Mouse (Mus musculus) heart, embryonic 10.5 days (tissue): ENCODE results near the gene Dock4. TPM values are rescaled to one million over a fixed set of nuclear protein-coding genes. Genes with fewer than 3 reads are reported as not detected.
A peak's percentile ranks its signal among the peaks of the same experiment; 100 is the strongest.

ENCODE experiments used
- DNase-seq: peaks from one replicate; pipeline ENCODE4 v3.0.0-alpha.2; 2017; ENCODE audit warnings: low spot score
- H3K27ac ChIP-seq: fragments of 300-500 bp; sonication (generic); 2 replicates; pipeline ENCODE4 v1.5.1; 2016; ENCODE audit warnings: mild to moderate bottlenecking
- H3K27me3 ChIP-seq: fragments of 300-500 bp; sonication (generic); 2 replicates; pipeline ENCODE4 v1.6.1; 2016; ENCODE audit warnings: mild to moderate bottlenecking; ENCODE audit not compliant: poor library complexity, insufficient read depth, severe bottlenecking
- H3K36me3 ChIP-seq: fragments of 300-500 bp; sonication (generic); 2 replicates; pipeline ENCODE4 v1.6.1; 2016; ENCODE audit warnings: mild to moderate bottlenecking, moderate library complexity
- H3K4me1 ChIP-seq: fragments of 300-500 bp; sonication (generic); 2 replicates; pipeline ENCODE4 v1.6.1; 2016; ENCODE audit warnings: mild to moderate bottlenecking
- H3K4me3 ChIP-seq: fragments of 300-500 bp; sonication (generic); 2 replicates; pipeline ENCODE4 v1.5.1; 2016; ENCODE audit warnings: mild to moderate bottlenecking, moderate library complexity
- H3K9me3 ChIP-seq: fragments of 300-500 bp; sonication (generic); 2 replicates; pipeline ENCODE4 v1.6.1; 2016; ENCODE audit warnings: mild to moderate bottlenecking, moderate library complexity
- WGBS: fragments of 180-500 bp; shearing (Covaris S2); methylation state at CpG from one replicate; pipeline ENCODE4 v1.1.7; 2016; 5-methylcytosine and 5-hydroxymethylcytosine counted together
- polyA plus RNA-seq: library from polyadenylated mRNA; unstranded; fragments of >200 nt; fragmentation: Nextera tagmentation; extraction: Ambion mirVana; gene quantifications from 2 replicates; pipeline ENCODE4 v1.2.1, GENCODE M21; 2016

The Dock4 gene
- polyA plus RNA-seq: 7.4 and 10.5 TPM in 2 replicates

GRCm38 (mm10) chr12:40445648-40446449, at the start of gene Dock4, which contains the start of gene Zfp277:
TSS of gene Dock4 (plus strand) at chr12:40445952.
TSS of gene Zfp277 (minus strand) at chr12:40445902.
- Histone ChIP-seq H3K9me3 (no peaks in the 10 kb centered on the region), H3K4me1 (peaks cover 33% of the 10 kb centered on the region), H3K36me3 (no peaks in the 10 kb centered on the region), H3K4me3 (peak within 1 kb of the TSS; percentile 87), H3K27me3 (no peaks in the 10 kb centered on the region), H3K27ac (peak within 1 kb of the TSS; percentile 88)
- peak; percentile 100 for DNase-seq
- WGBS: under 1% methylated on average over 78 of the region's 80 CpGs

DNA sequence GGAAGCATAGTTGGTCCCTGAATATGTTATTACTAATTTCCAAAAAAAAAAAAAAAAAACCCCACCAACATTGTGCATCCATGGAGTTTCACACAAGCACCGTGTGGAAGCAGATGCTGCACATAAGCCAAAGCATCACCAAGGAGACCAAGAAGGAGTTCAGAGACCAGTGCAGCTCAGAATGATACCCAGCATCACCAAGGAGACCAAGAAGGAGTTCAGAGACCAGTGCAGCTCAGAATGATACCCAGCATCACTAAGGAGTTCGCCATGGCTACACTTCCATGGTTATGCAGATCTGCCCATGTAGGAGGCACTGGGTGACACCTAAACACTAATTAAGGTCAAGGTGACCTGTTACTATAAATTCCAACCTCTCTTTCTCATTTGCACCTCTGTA, 46.8 kb upstream of the Dock4 start:
- Histone ChIP-seq H3K9me3 (no peaks in the 10 kb centered on the region), H3K4me1 (no peaks in the 10 kb centered on the region), H3K27me3 (no peaks in the 10 kb centered on the region), H3K4me3 (no peak overlapping the region), H3K27ac (no peak overlapping the region), H3K36me3 (peaks cover 10% of the 10 kb centered on the region; the same call in 1 of the 2 replicates)
- no peak for DNase-seq
- WGBS: 90% methylated on average over 2 of the region's 2 CpGs

DNA sequence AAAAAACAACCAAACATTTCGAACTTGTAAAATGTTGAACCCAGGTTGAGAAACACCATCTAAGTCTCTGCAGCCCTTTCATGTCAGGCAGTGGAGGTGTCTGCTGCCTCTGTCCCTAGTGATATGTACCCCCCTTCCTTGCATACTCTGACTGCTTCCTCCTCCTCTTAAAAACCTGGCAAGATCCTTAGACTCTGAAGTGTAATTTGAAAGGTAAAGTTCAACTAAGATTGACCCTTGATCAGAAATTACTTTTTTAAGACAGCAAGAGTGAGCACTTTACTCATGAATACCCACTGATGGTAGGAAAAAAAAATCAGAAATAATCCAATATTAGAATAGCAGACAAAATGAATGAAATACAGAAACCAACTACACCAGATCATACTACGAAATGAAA, 46.4 kb upstream of the Dock4 start:
- no peaks in the 10 kb centered on the region for H3K9me3 ChIP-seq
- 88% methylated on average over 2 of the region's 2 CpGs for WGBS
- no peak overlapping the region for H3K4me3 ChIP-seq

GRCm38 (mm10) chr12:40399812-40400211, 45.9 kb upstream of the Dock4 start:
- WGBS: 89% methylated on average over 10 of the region's 10 CpGs
- H3K4me3 ChIP-seq: no peak overlapping the region
- H3K36me3 ChIP-seq: peaks cover 10% of the 10 kb centered on the region; the same call in 1 of the 2 replicates

More for the DNA sequence above, 46.4 kb upstream of the Dock4 start:
- no peaks in the 10 kb centered on the region for H3K4me1 ChIP-seq
- no peak for DNase-seq
- no peaks in the 10 kb centered on the region for H3K27me3 ChIP-seq
- peaks cover 10% of the 10 kb centered on the region; the same call in 1 of the 2 replicates for H3K36me3 ChIP-seq
- H3K27ac ChIP-seq: no peak overlapping the region

GRCm38 (mm10) chr12:40414682-40415311, 31.0 kb upstream of the Dock4 start:
- Histone ChIP-seq H3K36me3 (peaks cover 6% of the 10 kb centered on the region), H3K27me3 (no peaks in the 10 kb centered on the region), H3K4me3 (no peak overlapping the region), H3K9me3 (no peaks in the 10 kb centered on the region), H3K27ac (no peak overlapping the region), H3K4me1 (peaks cover 8% of the 10 kb centered on the region; the same call in 1 of the 2 replicates)
- 74% methylated on average over 5 of the region's 5 CpGs for WGBS
- DNase-seq: no peak

More at GRCm38 (mm10) chr12:40399812-40400211, 45.9 kb upstream of the Dock4 start:
- Histone ChIP-seq H3K9me3 (no peaks in the 10 kb centered on the region), H3K27ac (no peak overlapping the region), H3K27me3 (no peaks in the 10 kb centered on the region), H3K4me1 (no peaks in the 10 kb centered on the region)
- DNase-seq: no peak

- Histone ChIP-seq H3K4me1 (peaks cover 8% of the 10 kb centered on the region; the same call in 1 of the 2 replicates), H3K27ac (no peak overlapping the region), H3K36me3 (0 out of 2 replicates have a peak, but pooled peaks cover 4% of the 10 kb centered on the region), H3K27me3 (no peaks in the 10 kb centered on the region), H3K4me3 (no peak overlapping the region), H3K9me3 (no peaks in the 10 kb centered on the region)
- WGBS: 67% methylated on average over 8 of the region's 8 CpGs
- no peak for DNase-seq
Observed at GRCm38 (mm10) chr12:40415312-40415925, 30.3 kb upstream of the Dock4 start.

DNA sequence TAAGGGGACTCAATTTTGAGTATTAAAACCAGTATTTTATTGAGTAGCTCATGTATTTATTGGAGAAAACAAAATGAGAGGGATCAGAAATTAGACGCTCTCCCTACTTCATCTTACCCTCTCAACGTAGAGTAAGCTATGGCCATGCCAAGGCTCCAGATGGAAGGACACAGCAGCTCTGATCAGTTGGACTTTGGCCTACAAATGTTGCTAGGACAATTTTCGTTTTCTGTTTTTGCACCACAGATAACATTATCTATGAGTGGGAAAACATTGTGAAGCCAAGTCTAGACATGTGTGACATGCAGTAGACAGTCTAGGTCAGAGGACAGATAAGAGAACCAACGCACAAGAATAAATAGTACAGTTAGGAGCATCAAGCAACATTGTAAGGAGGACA, 28.5 kb upstream of the Dock4 start:
- H3K4me3 ChIP-seq: no peak overlapping the region
- H3K9me3 ChIP-seq: no peaks in the 10 kb centered on the region
- H3K27ac ChIP-seq: no peak overlapping the region
- H3K4me1 ChIP-seq: peaks cover 8% of the 10 kb centered on the region; the same call in 1 of the 2 replicates
- DNase-seq: no peak
- H3K36me3 ChIP-seq: no peaks in the 10 kb centered on the region
- H3K27me3 ChIP-seq: no peaks in the 10 kb centered on the region
- 54% methylated on average over 4 of the region's 4 CpGs for WGBS

DNA sequence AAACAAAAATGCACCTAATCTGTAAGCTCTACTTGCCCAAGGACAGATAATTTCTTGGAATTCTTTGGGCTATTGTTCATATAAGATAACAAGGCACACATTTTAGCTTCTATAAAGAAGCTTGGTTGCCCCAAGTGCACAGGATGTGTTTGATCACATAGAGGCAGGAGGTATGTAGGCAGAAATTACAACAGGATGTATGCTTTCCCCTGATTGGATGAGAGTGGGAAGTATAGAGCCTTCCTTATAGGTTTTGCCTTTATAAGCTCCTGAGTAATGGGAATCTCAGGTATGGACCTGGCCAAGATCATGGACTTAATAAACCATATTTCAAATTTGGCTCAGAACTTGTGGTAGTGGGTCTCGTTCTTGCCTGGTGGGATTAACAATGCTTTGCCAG, 20.8 kb upstream of the Dock4 start:
- Histone ChIP-seq H3K4me1 (peaks cover 9% of the 10 kb centered on the region), H3K36me3 (no peaks in the 10 kb centered on the region), H3K27me3 (no peaks in the 10 kb centered on the region), H3K9me3 (no peaks in the 10 kb centered on the region), H3K4me3 (no peak overlapping the region), H3K27ac (no peak overlapping the region)
- DNase-seq: no peak
- 94% methylated on average over 1 of the region's 1 CpGs for WGBS

DNA sequence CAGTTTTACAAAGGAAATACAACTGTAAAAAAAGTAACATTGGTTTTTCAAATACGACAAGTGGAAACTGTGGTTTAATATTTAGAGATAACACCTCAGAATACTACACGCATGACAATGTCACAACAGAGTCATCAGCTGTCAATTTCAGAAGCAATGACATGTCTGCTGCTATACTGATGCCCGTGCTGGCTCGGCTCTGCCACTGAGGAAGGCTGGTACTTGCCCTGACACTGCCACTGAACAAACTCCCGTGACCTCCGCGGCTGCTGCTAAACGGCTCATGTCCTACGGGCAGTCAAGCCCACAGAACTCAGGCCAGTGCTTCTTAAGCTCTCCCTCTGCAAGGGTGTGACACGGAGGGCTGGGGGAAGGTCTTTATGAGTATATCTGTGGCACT, 18.1 kb upstream of the Dock4 start:
- H3K9me3 ChIP-seq: no peaks in the 10 kb centered on the region
- H3K27me3 ChIP-seq: no peaks in the 10 kb centered on the region
- H3K4me1 ChIP-seq: peaks cover 29% of the 10 kb centered on the region
- H3K27ac ChIP-seq: no peak overlapping the region
- no peaks in the 10 kb centered on the region for H3K36me3 ChIP-seq
- no peak for DNase-seq
- H3K4me3 ChIP-seq: no peak overlapping the region
- 82% methylated on average over 10 of the region's 10 CpGs for WGBS

- no peak for DNase-seq
- Histone ChIP-seq H3K27ac (peak overlapping the region; percentile 4; the same call in 1 of the 2 replicates), H3K4me1 (peaks cover 32% of the 10 kb centered on the region), H3K36me3 (no peaks in the 10 kb centered on the region), H3K9me3 (no peaks in the 10 kb centered on the region), H3K27me3 (no peaks in the 10 kb centered on the region), H3K4me3 (no peak overlapping the region)
- 41% methylated on average over 3 of the region's 3 CpGs for WGBS
Observed at GRCm38 (mm10) chr12:40429976-40430375, 15.8 kb upstream of the Dock4 start.

DNA sequence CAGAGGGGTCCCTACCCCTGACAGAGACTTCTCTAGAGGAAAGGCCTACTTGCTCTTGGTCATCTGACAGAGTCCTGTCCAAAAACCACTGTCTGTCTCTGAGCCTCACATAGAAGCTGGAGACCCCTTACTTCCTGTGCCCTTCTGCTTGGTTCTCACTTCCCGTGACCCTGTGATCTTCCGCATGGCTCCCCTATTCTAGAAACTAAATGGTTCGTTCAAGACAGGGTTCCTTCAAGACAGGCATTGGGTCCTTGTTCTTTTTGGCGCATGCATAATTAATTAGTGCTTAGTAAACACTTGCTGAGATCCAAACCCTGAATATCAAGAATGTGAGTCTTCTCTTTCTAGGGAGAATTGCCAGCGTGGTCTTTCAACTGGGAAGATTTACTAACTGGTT, 14.7 kb upstream of the Dock4 start:
- peaks cover 32% of the 10 kb centered on the region for H3K4me1 ChIP-seq
- no peaks in the 10 kb centered on the region for H3K9me3 ChIP-seq
- peak overlapping the region; percentile 64 for H3K27ac ChIP-seq
- no peaks in the 10 kb centered on the region for H3K36me3 ChIP-seq
- no peak for DNase-seq
- no peaks in the 10 kb centered on the region for H3K27me3 ChIP-seq
- no peak overlapping the region for H3K4me3 ChIP-seq
- 63% methylated on average over 5 of the region's 5 CpGs for WGBS

DNA sequence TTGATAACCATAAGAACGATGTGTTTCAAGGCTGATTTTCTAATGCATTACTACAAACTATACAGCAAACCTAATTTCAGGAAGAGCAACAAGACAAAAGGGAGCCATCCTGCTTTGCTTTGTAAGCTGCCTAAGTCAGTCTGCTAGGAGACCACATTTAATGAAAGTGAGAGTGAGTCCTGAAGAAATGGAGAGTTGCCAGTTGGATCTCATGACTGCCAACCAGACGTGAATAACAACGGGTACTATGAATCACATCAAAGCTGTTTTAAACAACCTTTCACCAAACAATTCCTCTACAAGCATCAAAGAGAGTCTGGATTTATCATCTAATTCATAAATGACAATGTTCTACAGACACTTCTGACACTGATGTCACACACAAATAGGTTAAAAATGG, 11.7 kb upstream of the Dock4 start:
- Histone ChIP-seq H3K9me3 (no peaks in the 10 kb centered on the region), H3K36me3 (no peaks in the 10 kb centered on the region), H3K27ac (no peak overlapping the region), H3K4me1 (peaks cover 35% of the 10 kb centered on the region), H3K4me3 (no peak overlapping the region), H3K27me3 (no peaks in the 10 kb centered on the region)
- WGBS: 60% methylated on average over 3 of the region's 3 CpGs
- no peak for DNase-seq

GRCm38 (mm10) chr12:40438049-40438448, 7.7 kb upstream of the Dock4 start:
- no peak overlapping the region for H3K4me3 ChIP-seq
- H3K9me3 ChIP-seq: no peaks in the 10 kb centered on the region
- H3K27ac ChIP-seq: no peak overlapping the region
- no peaks in the 10 kb centered on the region for H3K36me3 ChIP-seq
- WGBS: 10% methylated on average over 2 of the region's 2 CpGs
- H3K4me1 ChIP-seq: peaks cover 23% of the 10 kb centered on the region; the same call in 1 of the 2 replicates
- H3K27me3 ChIP-seq: no peaks in the 10 kb centered on the region
- DNase-seq: no peak
